Mouse (Mus musculus) limb, embryonic 14.5 days (tissue): ENCODE data around the gene Rgs6. TPM values are rescaled to one million over a fixed set of nuclear protein-coding genes. Genes with fewer than 3 reads are reported as not detected.
A peak's percentile ranks its signal among the peaks of the same experiment; 100 is the strongest.

Experiments
- ATAC-seq: fragments of 200-750 bp; cut with Nextera tagmentation; 2 replicates; pipeline ENCODE4 v1.8.0; 2017; ENCODE audit warnings: low read depth, moderate number of reproducible peaks, moderate TSS enrichment; ENCODE audit not compliant: low FRiP score
- DNase-seq: peaks from one replicate; pipeline ENCODE4 v3.0.0-alpha.2; 2015; ENCODE audit warnings: low spot score
- H3K27ac ChIP-seq: fragments of 300-500 bp; sonication (generic); replicated peaks from 2 replicates; pipeline ENCODE4 v1.5.1; 2014; ENCODE audit warnings: low read depth, mild to moderate bottlenecking, low read length, moderate library complexity, mixed read lengths
- H3K27me3 ChIP-seq: fragments of 300-500 bp; sonication (generic); 2 replicates; pipeline ENCODE4 v1.6.1; 2014; ENCODE audit warnings: low read length, mixed read lengths; ENCODE audit not compliant: control insufficient read depth, insufficient read depth
- H3K36me3 ChIP-seq: fragments of 300-500 bp; sonication (generic); 2 replicates; pipeline ENCODE4 v1.6.1; 2014; ENCODE audit warnings: mild to moderate bottlenecking, low read length, moderate library complexity, mixed read lengths; ENCODE audit not compliant: control insufficient read depth, insufficient read depth
- H3K4me1 ChIP-seq: fragments of 300-500 bp; sonication (generic); 2 replicates; pipeline ENCODE4 v1.6.1; 2014; ENCODE audit warnings: antibody characterized with exemption, low read length, mixed read lengths; ENCODE audit not compliant: control insufficient read depth, insufficient read depth
- H3K4me2 ChIP-seq: fragments of 300-500 bp; sonication (generic); replicated peaks from 2 replicates; pipeline ENCODE4 v1.6.1; 2014; ENCODE audit warnings: low read depth, mild to moderate bottlenecking, low read length, moderate library complexity; ENCODE audit not compliant: severe bottlenecking
- H3K4me3 ChIP-seq: fragments of 300-500 bp; sonication (generic); replicated peaks from 2 replicates; pipeline ENCODE4 v1.5.1; 2014; ENCODE audit warnings: low read length
- H3K9ac ChIP-seq: fragments of 300-500 bp; sonication (generic); 2 replicates; pipeline ENCODE4 v1.6.1; 2014; ENCODE audit warnings: mild to moderate bottlenecking, low read depth, low read length, moderate library complexity; ENCODE audit not compliant: severe bottlenecking
- H3K9me3 ChIP-seq: fragments of 300-500 bp; sonication (generic); 2 replicates; pipeline ENCODE4 v1.6.1; 2016; ENCODE audit warnings: low read length; ENCODE audit not compliant: control insufficient read depth
- POLR2A ChIP-seq: fragments of 200-500 bp; IDR thresholded peaks from 2 replicates; pipeline ENCODE4 v1.8.0; 2012; ENCODE audit warnings: inconsistent platforms, mild to moderate bottlenecking, moderate library complexity, borderline replicate concordance; ENCODE audit not compliant: insufficient read depth, insufficient read length; ENCODE audit errors: extremely low read depth
- WGBS: fragments of 180-500 bp; shearing (Covaris S2); extraction: QIAGEN DNeasy Blood & Tissue Kit; methylation state at CpG from one replicate; pipeline ENCODE4 v1.1.7; 2014; 5-methylcytosine and 5-hydroxymethylcytosine counted together
- polyA plus RNA-seq, 2 experiments: library from polyadenylated mRNA; depleted of rRNA in 1 of 2; stranded (reverse) in 1 of 2; unstranded in 1 of 2; fragments of >200 nt; fragmentation: Nextera tagmentation in 1 of 2; extraction: Ambion mirVana in 1 of 2; gene quantifications; 2 replicates each; pipeline versions ENCODE4 v1.2.1 to v1.2.3; 2012 to 2014

The Rgs6 gene
- polyA plus RNA-seq, 2 experiments = 1.2 to 1.5 TPM

- H3K9me3 ChIP-seq = no peaks in the 10 kb centered on the region
Measured at GRCm38 (mm10) chr12:82940461-82940860, 352.4 kb downstream of the Rgs6 start.

GRCm38 (mm10) chr12:82946507-82946906 is 358.4 kb downstream of the Rgs6 start:
- no peaks in the 10 kb centered on the region for H3K9me3 ChIP-seq
- peak; percentile 89 for DNase-seq
- H3K4me2 ChIP-seq = no peak overlapping the region
- H3K36me3 ChIP-seq = no peaks in the 10 kb centered on the region
- WGBS = 14% methylated on average over 5 of the region's 5 CpGs
- no peak for TF ChIP-seq POLR2A
- H3K4me1 ChIP-seq = no peaks in the 10 kb centered on the region
- no peak overlapping the region for H3K27ac ChIP-seq
- no peak overlapping the region for H3K9ac ChIP-seq
- H3K27me3 ChIP-seq = no peaks in the 10 kb centered on the region
- no peak overlapping the region for H3K4me3 ChIP-seq
- no peak for ATAC-seq

More at GRCm38 (mm10) chr12:82940461-82940860, 352.4 kb downstream of the Rgs6 start:
- DNase-seq = peak; percentile 76
- peaks cover 15% of the 10 kb centered on the region for H3K4me1 ChIP-seq
- H3K9ac ChIP-seq = no peak overlapping the region
- H3K27me3 ChIP-seq = no peaks in the 10 kb centered on the region
- H3K4me3 ChIP-seq = no peak overlapping the region
- H3K27ac ChIP-seq = no peak overlapping the region
- peak; percentile 57; the same call in 1 of the 2 replicates for ATAC-seq
- H3K36me3 ChIP-seq = no peaks in the 10 kb centered on the region
- H3K4me2 ChIP-seq = no peak overlapping the region
- 37% methylated on average over 4 of the region's 4 CpGs for WGBS
- no peak for TF ChIP-seq POLR2A

GRCm38 (mm10) chr12:82961111-82961510 is 373.0 kb downstream of the Rgs6 start:
- Histone ChIP-seq H3K4me1 (no peaks in the 10 kb centered on the region), H3K9me3 (no peaks in the 10 kb centered on the region), H3K27me3 (no peaks in the 10 kb centered on the region), H3K36me3 (no peaks in the 10 kb centered on the region), H3K9ac (no peak overlapping the region), H3K4me3 (no peak overlapping the region), H3K4me2 (no peak overlapping the region), H3K27ac (no peak overlapping the region)
- 83% methylated on average over 9 of the region's 9 CpGs for WGBS
- ATAC-seq = no peak
- DNase-seq = no peak
- no peak for TF ChIP-seq POLR2A

GRCm38 (mm10) chr12:82961852-82962251 is 373.8 kb downstream of the Rgs6 start:
- no peaks in the 10 kb centered on the region for H3K9me3 ChIP-seq
- H3K9ac ChIP-seq = no peak overlapping the region
- no peak overlapping the region for H3K4me2 ChIP-seq
- H3K4me3 ChIP-seq = no peak overlapping the region
- WGBS = 84% methylated on average over 4 of the region's 4 CpGs
- no peaks in the 10 kb centered on the region for H3K36me3 ChIP-seq
- no peaks in the 10 kb centered on the region for H3K4me1 ChIP-seq
- ATAC-seq (no peak), DNase-seq (peak; percentile 32)
- no peaks in the 10 kb centered on the region for H3K27me3 ChIP-seq
- H3K27ac ChIP-seq = no peak overlapping the region
- TF ChIP-seq POLR2A = no peak

GRCm38 (mm10) chr12:82970521-82971105 is 382.5 kb downstream of the Rgs6 start:
- no peak for DNase-seq
- no peak for ATAC-seq
- no peak overlapping the region for H3K27ac ChIP-seq
- H3K27me3 ChIP-seq = no peaks in the 10 kb centered on the region
- H3K36me3 ChIP-seq = no peaks in the 10 kb centered on the region
- H3K9me3 ChIP-seq = no peaks in the 10 kb centered on the region
- no peak overlapping the region for H3K4me3 ChIP-seq
- TF ChIP-seq POLR2A = no peak
- WGBS = 76% methylated on average over 4 of the region's 4 CpGs
- H3K9ac ChIP-seq = no peak overlapping the region
- no peak overlapping the region for H3K4me2 ChIP-seq
- H3K4me1 ChIP-seq = no peaks in the 10 kb centered on the region
